Mouse (Mus musculus): Measurements from ENCODE around the gene Mfrp. TPM values are rescaled to one million over a fixed set of nuclear protein-coding genes. Genes with fewer than 3 reads are reported as not detected.
A peak's percentile ranks its signal among the peaks of the same experiment; 100 is the strongest.

The Mfrp gene
- not detected in 2 replicates for total RNA-seq (2021)
- long read RNA-seq: 0 reads

DNA sequence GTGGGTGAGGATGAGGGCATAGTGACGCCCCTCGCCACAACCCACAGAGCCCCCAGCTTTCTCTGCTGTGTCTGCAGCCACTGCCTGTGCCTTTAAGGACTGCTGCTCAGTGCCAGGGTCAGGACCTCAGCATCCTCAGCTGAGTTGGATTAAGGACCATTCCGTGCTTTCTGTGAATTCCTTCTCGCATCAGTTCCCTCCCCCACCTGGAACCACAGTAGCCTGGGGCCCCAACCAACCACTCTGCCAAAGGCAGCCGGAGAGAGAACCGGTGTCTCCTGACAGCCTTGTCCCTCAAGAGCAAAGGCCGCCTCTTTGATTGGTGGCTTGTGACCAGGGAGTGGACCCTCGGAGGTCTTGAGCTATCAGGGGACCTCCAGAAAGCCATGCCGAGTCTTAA is at the start of gene Mfrp:
Gene Mfrp, plus strand, starts transcription at position 240 of the 400 bp plus-strand sequence.
- no peak for DNase-seq

GRCm38 (mm10) chr9:44052855-44053254 is 48.7 kb upstream of the Mfrp start:
- no peak for DNase-seq

DNA sequence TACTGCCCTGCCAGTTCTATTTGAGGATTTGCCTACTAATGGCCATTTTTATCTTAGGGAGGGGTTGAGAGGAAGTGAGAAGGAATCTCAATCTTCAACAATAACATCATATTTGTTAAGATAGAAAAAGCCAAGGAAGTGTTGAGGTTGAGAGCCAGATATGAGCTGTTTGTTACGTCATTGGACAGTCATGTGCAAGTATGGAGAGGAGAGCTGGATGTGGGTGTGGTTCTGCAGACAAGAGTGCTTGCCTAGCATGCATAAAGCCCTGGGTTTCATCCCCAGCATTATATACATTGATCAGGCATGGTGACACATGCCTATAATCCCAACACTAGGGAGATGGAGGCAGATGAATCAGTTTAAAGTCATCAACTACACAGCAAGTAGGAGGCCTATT is 47.6 kb upstream of the Mfrp start:
- DNase-seq: no peak

GRCm38 (mm10) chr9:44058606-44059005 is 42.9 kb upstream of the Mfrp start:
- DNase-seq: no peak

GRCm38 (mm10) chr9:44065177-44065576 is 36.4 kb upstream of the Mfrp start:
- DNase-seq: no peak

- DNase-seq: peak; percentile 99
Measured at GRCm38 (mm10) chr9:44066785-44067225, 34.7 kb upstream of the Mfrp start, which contains the start of gene Usp2. Usp2 (plus strand) TSS chr9:44067021.

- DNase-seq: no peak
Measured at GRCm38 (mm10) chr9:44067241-44067959, 34.1 kb upstream of the Mfrp start.

DNA sequence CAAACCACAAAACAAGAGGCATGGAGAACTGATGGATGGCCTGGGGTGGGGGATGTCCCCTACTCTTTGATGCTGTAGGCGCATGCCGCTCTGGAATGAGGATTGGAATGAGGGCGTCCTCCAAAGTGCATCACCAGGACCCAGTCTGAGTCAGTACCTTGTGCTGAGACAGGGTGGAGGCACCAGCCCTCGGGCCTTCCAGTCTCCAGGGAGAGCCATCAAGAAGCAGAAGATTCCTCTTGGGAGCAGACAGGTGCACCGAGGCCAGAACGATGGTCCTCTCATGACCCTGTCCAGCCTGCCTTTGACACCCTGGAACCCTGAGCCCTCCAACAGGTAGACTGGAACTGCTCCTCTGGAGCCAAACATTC is 33.6 kb upstream of the Mfrp start:
- DNase-seq: no peak

- DNase-seq: no peak
Measured at GRCm38 (mm10) chr9:44069252-44069651, 32.3 kb upstream of the Mfrp start.

GRCm38 (mm10) chr9:44070113-44070843 is 31.3 kb upstream of the Mfrp start:
- no peak for DNase-seq

GRCm38 (mm10) chr9:44070844-44071231 is 30.7 kb upstream of the Mfrp start:
- DNase-seq: no peak

GRCm38 (mm10) chr9:44071914-44072598 is 29.5 kb upstream of the Mfrp start:
- DNase-seq: no peak

- peak; percentile 68 for DNase-seq
Measured at GRCm38 (mm10) chr9:44072599-44072915, 29.0 kb upstream of the Mfrp start.

DNA sequence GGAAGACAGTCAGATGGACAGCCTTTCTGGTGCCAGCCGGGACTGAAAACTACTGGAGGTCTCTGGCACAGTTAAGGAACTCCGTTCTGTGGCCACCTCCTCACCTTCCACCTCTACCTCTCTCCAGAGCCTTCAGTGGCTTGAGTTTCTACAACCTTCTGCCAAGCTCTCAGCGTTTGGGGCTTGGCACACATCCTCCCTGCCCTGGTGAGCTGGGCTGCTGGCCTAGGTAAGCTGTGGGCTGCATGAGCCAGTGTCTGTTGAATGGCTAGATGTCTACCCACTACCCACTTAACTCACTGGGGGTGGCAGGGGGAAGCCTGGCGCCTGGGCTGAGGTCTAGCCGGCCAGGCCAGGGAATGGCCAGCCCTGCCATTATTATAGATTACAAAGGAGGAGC is 28.4 kb upstream of the Mfrp start:
- no peak for DNase-seq

GRCm38 (mm10) chr9:44074395-44075275 is 26.9 kb upstream of the Mfrp start:
- DNase-seq: no peak

DNA sequence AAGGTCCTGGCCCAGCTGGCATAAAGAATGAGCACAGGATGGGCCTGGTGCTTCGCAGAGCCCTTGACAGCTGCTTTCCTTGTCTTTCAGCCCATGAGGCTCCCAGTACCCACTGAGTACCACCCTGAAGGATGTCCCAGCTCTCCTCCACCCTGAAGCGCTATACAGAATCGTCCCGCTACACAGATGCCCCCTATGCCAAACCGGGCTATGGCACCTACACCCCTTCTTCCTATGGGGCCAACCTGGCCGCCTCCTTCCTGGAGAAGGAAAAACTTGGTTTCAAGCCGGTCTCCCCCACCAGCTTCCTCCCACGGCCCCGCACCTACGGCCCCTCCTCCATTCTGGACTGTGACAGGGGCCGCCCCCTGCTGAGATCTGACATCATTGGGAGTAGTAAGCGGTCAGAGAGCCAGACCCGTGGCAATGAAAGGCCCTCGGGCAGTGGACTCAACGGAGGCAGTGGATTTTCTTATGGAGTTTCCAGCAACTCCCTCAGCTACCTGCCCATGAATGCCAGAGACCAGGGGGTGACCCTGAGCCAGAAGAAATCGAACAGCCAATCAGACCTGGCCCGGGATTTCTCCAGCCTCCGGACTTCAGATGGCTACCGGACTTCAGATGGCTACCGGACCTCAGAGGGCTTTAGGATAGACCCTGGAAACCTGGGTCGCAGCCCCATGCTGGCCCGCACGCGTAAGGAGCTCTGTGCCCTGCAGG is 26.1 kb upstream of the Mfrp start:
- no peak for DNase-seq

GRCm38 (mm10) chr9:44075996-44076763 is 25.3 kb upstream of the Mfrp start:
- DNase-seq: no peak

DNA sequence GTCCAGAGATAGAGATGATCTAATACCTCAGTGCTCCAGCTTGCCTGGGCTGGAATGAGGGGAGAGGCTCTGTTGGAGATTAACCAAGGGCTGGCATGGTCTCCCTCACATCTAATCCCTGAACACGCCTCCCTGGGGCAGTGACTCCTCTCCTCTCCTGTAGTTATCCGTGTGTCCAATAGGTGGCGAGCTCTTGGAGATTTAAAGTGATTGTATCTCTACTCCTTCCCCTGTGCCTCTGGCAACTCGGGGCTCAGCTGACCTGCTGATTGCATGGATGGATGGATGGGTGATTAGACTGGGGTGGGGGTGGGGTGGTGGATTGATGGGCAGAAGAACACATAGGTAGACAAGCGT is 24.8 kb upstream of the Mfrp start:
- no peak for DNase-seq

DNA sequence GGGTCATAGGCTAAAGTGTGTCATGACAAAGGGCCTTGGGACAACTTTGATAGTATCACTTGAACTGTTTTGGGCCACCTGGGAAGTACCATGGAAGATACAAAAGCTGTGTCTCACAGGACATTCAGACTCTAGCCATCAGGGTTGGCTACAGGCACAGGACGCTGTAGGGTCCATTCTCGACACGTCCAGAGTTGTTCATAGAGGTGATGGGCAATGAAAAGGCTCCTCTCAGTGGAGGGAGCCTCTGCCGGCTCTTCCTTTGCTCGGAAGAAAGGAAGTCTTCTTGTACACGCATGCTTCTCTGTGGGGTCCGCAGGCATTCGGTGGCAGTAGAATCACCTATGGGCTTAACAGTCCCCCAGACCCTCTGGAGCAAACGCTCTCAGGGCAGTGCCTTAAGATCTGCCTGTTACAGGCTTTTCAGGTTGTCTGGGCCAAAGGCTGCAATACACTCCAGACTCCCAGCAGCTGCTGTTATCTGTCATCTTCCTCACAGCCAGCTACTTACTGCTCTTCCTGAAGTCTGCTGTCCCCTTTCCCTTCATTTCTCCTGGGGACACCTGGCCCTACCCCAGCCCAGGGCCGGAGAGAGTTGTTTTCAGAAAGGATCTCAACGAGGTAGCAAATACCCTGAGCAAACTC is 24.1 kb upstream of the Mfrp start:
- no peak for DNase-seq

DNA sequence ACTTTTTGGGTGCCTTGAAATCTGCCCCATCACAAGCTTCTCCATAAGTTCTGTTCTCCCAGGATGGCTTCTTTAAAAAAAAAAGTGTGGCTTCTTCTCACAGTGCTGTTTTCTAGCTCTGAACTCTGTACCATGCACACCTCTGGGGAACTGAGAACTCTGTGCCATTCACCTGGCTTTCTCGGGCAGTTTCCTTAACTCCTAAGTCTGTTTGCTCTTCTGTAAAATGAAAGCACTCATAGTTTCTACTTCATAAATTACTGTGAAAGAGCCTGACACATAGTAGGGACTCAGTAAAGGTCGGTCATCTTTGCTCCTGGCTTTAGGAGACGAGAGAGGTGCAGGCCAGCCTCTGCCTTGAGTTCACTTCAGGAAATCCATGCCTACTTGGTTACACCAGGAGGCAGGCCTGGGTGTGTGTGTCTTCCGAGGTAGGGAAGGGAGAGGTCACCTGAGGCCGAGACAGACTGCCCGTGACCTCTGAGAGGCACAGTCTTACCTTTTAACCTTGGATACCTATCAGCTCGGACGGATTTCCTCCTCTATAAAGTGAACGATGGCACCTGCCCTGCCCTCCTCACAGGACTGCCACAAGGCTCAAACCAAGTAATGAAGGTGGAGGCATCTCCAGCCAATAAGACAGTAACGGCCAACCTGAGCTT is 23.3 kb upstream of the Mfrp start:
- no peak for DNase-seq
